Mouse (Mus musculus) cerebellum, postnatal 14 days (tissue): ENCODE measurements at regions not wholly inside any gene's neighbourhood (a gene's known extent, or its start where the extent isn't known, plus 50 kb on each side); places are given as distances from the start of the nearest gene placed in this dataset.
"Not testable (repeated sequence)": the region's sequence is repeated elsewhere in the genome, so short reads cannot be mapped to it uniquely, and the experiment has no call there.

Source experiments
- DNase-seq, 2 experiments: peaks; one replicate each; pipeline ENCODE4 v3.0.0; 2021; ENCODE audit warnings: mixed read lengths in 2 of 2

DNA sequence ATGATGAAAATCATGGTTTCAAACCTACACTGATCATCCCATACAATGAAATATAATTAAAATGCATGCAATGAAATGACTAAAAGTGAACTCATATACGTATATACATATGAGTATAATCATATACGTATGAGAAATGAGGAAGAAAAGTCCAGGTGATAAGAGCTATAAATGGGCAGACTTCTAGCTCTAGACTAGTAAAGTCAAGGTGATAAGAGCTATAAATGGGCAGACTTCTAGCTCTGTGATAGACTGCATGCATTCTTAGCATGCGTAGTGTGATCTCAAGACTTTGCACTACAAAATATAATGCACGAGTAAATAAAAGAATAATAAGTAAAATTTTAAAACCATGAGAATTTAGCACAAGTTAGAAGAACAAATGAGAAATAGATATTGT, 606.2 kb upstream of the Gpc5 start:
- no peak for DNase-seq

DNA sequence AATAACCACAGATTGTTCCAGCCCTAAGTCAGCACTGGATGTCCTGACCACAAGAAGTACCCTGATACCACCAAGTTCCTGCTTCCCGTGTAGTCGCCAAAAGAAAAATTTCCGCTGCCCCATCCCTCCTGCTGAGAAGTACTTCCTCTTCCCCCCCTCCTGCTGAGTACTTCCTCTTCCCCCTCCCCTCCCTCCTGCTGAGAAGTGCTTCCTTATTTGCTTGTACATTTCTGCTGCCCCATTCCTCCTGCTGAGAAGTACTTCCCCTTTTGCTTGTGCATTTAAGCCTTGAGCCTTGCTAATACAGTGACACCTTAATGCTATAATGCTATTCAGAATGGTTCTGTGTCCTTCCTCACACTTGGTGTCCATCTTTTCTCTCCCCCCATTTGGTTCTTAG, 598.6 kb upstream of the Gpc5 start:
- not testable (repeated sequence) for DNase-seq

DNA sequence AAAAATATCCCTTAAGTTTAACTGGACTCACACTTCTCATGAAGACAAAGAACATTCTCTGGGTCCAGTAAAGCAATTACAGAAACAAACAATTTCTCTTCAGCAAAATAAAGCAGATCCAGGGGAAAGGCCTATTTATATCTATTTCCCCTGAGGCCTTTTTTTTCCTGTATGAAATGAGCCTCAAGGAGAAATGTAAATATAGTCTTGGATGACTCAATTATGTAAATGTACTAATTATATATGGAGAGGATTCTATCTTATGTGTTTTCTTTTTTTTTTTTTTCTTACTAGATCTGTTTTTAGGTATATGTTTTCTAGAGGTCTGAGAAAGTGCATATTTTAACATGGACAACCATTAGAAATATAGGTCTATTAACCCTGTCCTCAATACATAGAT, 587.0 kb upstream of the Gpc5 start:
- no peak for DNase-seq

DNA sequence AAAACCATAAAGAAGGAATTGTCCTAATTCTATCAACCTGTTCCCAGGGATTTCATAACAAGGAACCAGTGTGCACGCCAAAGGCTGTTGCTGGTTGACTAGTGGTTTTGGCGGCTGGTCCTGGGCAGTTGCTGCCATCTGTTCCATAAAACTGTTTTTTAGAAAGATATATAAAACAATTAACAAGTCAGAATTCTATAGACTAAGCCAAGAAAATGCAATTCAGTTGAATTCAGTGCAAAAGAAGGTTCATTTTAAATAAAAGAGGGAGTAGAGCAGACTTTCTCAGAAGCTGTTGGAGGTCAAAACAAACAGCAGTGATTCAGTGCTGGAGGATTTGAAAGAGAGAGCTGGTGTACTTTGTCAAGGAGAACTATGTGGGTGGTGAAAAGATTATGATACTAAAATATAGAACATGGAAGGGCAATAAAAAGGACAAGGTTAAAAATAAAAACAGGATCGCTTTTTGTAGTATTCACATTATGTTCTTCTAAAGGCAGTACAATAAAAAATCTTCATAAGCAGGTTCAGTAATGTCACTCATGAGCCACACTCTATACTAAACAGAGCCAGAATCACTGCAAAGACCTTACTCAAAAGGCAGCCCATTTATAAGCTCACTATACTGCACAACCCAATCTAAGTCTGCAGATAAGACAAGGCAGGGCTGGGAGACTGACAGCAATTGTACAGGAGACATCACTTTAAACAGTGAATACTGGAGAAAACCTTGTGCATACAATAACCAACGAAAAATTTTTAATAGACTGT, 543.9 kb upstream of the Gpc5 start:
- DNase-seq = peak; percentile 36 to 44

DNA sequence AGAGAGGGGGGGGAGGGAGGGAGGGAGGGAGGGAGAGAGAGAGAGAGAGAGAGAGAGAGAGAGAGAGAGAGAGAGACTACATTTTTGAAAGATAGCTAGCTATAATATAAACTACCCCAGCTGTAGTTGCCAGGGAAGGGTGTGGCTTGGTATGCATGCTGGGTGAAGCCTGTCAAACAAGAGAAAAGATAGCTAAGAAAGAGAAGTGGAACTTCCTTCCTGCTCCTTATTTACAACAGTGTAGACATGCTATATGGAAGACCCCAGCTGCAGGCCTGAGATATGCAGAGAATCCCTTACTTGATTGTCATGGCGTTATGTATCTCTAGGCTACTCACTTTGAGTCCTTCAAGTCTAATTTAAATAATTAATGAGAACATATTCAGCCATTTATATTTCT, 542.9 kb upstream of the Gpc5 start:
- no peak for DNase-seq

DNA sequence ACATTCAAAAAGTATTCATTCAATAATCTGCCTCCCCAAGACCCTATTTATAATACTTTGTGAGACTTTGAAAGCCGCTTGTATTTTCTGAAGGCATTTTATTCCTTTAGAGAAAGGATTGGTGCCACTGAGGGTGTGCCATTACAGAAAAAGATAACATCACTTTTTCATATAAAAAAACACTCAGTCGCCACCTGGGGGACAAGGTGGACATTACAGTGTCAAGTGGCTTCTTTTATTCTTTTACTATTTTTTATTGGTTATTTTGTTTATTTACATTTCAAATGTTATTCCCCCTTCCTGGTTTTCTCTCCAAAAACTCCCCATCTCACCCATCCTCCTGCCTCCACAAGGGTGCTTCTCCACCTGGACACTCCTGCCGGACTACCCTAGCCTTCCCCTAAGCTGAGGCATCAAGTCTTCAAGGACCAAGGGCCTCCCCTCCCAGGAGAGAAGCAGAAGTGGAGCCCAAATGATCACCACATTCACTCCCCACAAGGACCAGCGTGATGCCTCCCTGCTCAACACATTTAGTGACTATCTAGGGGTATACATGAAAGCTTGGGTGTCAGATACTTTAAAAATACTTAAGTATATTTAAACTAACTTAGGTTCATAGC, 525.5 kb upstream of the Gpc5 start:
- peak in 1 of 2 experiments; percentile 42 for DNase-seq

DNA sequence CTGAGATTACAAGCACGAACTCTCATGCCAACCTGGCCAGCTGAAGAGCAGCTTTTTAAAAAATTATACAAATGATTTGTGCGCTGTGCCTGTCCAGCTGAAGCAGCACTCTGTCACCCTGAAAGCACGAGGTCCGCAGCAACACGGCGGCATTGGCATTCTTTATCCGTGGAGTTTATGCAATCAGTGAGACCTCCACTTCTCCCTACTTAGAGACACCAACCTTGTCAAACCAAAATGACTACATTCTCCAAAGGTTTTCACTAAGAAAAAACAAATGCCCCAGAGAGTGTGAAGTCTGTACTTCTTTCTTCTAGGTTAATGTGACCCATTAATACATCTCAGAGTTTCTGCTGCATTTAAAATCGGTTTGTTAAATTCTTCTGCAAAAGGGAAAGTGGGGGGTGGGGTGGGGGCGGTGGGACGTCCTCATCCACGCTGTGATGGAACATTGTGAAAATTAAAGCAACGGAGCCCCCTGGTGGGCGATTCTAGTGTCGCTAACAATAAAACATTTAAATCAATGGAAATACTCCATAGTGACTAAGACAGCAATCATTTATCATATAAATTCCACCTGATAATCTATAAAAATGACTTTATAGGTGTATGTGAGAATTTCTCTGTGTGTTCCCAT, 524.2 kb upstream of the Gpc5 start:
- peak; percentile 84 to 89 for DNase-seq

DNA sequence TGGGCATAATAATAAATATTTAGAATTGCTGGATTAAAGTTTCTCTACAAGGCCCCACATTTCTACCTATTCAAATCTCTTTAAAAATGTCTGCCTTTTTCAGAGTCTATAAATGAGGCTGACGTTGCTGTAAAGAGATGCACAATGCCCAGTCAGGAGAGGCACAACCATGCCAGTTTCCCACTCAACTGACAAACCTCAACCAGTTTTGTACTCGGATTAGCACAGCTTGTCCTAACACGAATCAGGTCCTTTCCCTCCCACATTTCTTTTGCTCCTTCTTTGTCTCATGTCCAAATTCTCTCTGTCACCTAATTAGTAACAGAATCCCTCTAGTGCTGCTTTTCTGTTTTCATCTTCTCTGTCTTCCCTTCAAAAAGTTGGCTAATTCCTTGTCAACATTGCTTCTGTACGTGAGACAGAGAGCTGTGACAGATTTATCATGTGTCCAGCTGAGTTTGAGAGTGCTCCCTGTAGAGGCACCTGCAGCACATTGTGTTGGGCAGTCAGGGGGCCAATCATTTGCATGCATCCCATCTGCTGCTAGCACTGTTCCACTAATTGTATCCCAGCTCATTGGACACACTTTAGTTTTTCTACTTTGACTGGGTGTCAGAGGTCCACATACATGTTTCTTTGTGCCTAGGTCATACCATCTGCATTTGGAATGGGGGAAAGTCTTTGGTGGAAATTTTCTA, 504.5 kb upstream of the Gpc5 start:
- peak; percentile 6 to 26 for DNase-seq

DNA sequence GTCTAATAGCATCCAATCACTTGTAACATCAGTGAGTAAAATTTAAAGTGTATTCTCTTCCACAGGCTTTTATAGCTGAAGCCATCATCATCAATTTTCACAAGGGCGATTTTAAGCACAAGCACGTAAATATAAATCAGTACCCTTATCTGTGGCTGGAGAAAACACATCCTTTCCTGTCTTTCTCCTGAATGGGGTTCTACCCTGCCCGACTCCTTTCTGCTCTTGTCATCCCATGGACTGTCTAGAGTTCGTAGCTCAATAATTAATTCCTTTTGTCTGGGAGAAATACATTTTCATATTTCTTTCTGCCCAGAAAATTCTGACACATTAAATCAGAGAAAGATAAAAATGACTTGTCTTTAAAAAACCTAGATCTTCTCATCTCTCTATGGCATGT, 482.7 kb upstream of the Gpc5 start:
- no peak for DNase-seq

DNA sequence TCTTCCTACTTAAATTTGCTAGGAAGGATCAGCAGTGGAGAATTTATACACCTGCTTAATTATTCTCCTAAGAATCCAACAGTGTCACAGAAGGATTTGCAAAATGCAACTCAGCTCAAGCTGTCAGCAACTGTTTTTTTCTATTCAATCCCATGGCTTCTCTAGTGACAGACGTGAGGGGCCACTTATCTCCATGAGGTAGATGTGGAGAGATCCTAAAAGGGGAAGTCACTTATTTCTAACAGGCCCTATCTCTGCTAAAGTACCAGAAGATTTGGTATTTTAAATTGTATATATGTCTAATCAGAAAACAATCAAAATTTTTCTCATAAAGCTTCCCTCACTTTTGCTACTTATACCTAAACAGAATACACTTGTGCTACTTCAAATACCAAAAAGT, 479.6 kb upstream of the Gpc5 start:
- DNase-seq = no peak

DNA sequence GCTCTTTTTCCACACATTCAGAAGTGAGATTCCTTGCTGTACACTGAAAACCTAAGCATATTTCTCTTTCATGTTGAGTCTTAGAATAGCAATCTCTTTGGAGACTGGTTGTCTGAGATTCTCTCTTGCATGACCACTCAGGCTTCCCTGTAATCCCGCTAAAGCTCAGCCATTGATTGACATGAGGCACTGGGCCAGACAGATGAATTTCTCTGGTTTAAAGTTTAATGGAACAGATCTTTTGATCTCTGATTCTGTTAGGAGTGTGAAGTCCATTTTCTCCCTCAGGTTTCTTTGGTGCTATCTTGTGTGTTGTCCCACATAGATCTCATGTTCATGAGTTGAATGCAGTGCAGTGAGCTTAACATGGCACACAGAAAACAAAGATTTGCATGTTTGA, 435.4 kb upstream of the Gpc5 start:
- no peak for DNase-seq

DNA sequence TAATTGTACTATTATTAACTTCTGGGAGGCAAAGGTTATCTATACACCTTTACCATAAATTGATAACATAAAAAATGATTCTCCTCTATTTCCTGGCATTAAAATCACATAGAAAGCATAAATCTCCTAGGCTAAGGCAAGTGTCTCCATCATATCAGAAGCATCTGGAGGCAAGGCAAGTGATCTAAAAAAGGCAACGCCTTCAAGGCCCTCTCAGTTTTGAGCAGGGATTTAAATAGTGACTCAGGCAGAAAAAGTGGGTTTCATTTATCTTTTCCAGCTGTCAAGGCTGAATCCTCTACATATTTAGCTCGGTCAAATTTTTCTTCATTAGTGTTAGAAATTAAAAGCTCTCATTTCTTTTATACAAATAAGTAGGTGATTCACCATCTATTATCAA, 430.0 kb upstream of the Gpc5 start:
- DNase-seq = no peak

DNA sequence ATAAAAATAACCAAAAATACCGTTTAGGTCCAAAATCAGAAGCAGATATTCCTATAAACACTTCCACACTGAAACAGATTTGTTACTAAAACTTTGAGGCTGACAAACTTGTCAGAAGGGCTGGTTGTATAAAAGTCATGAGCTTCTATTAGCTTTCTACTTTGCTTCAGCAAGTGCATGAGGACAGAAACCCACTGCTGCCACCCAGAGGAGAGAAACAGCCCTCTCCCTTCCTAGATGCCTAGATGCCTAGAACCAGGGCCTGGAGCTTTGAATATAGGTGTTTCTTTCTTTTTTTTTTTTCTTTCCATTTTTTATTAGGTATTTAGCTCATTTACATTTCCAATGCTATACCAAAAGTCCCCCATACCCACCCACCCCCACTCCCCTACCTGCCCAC, 406.9 kb upstream of the Gpc5 start:
- DNase-seq = peak; percentile 3 to 9

DNA sequence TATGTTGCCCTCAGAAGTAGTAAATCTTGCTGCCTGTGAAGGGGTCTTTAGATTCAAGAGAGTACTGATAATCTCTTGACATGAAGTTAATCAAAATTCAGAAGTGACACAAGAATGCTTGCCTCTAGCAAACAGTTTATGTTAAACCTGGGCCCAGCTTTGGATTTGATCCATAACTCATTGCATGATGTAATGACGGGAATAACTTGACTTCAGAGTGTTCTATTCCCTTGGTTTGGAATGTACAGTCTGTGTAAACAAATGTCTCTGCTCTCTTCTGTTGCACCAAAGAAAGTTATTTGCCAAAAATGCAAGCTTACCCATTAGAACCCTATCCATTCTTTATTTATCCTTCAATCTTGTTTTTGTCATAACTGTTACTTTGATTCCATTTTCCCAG, 397.1 kb upstream of the Gpc5 start:
- DNase-seq = no peak

DNA sequence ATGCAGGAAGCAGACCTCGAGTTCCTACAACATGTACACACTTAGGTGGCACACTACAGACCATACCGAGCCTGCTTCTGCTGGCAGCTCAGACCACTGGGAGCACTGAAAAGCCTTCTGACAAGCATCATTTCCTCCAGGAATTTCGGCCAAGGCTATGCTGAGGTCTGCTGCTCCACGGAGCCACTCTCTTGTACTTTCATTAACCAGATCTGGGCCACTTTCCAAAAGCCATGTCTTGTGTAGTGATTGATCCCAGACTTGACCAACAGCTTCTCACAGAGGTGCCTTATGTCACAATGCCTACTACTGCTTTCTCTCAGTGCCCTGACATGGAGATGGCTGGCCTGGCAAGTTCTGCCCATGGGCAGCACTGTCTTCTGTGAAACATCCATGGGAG, 394.5 kb upstream of the Gpc5 start:
- peak; percentile 3 to 6 for DNase-seq

DNA sequence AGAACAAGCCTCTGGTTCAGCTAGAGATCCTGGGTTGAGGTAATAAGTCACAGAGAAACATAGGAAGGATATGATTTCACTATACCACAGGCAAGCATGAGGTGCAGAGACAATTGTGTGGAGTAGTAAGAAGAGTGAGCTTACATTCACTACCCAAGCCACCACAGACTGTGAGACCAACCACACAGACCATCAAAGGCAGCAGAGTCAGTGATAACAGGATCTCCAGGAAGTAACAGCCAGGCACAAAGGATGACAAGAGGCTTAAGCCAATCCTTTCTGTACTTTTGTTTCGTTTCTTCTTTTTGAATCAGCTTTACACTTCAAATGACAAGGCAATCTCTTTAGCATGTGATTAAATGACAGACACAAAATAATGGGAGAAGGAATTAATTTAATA, 368.9 kb upstream of the Gpc5 start:
- DNase-seq = no peak

DNA sequence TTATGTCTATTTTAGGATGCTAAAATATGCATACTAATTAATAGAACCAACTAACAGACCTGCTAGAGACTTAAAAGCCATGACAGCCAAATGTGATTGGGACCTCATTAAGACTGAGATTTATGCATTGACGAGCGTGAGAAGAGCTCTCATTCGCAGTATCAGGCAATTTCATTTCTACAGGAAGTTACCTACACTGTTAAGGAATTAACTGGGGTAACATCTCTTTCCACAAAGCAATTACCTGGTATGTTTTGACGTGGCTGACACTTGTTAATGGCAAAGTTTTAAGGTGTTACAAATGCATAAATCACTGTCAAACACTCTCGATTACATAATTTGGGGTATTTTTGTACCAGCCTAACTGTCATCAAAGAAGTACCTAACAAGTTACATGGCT, 324.7 kb upstream of the Gpc5 start:
- DNase-seq = no peak

DNA sequence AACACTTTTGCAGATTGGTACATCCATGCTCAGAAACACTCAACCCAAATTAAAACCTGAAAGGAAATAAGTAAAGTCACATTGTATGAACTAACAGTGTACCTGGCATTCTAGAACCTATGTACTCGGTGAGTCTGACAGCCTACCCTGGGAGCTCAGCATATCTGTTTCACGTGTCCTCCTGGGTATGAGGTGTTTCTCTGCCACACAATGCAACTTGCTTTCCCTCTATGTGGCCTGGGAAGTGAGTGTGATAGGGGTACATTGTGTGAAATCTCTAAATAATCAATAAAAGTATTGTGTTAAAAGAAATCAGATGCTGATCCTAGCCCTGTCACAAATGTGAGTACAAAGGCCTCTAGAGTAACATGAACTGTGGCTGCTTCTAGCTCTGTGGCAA, 315.3 kb upstream of the Gpc5 start:
- DNase-seq = no peak

DNA sequence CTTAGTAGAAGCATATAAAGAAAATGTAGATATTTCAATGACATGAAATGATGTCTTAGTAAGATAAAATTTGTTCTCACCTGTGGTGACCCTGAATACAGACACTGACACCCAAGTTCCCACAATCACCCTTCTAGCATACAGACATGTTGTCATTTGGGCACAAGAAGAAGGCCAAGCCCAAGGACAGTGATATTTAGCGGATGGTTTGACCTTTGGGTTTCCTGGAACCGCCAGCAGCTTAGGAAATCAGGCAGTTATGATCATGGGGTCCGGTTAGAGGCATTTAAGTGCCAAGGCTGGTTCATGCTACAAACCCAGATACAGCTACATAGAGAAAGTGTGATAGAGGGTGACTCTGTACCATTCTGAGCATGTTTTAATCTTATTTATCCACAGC, 310.2 kb upstream of the Gpc5 start:
- DNase-seq = no peak

DNA sequence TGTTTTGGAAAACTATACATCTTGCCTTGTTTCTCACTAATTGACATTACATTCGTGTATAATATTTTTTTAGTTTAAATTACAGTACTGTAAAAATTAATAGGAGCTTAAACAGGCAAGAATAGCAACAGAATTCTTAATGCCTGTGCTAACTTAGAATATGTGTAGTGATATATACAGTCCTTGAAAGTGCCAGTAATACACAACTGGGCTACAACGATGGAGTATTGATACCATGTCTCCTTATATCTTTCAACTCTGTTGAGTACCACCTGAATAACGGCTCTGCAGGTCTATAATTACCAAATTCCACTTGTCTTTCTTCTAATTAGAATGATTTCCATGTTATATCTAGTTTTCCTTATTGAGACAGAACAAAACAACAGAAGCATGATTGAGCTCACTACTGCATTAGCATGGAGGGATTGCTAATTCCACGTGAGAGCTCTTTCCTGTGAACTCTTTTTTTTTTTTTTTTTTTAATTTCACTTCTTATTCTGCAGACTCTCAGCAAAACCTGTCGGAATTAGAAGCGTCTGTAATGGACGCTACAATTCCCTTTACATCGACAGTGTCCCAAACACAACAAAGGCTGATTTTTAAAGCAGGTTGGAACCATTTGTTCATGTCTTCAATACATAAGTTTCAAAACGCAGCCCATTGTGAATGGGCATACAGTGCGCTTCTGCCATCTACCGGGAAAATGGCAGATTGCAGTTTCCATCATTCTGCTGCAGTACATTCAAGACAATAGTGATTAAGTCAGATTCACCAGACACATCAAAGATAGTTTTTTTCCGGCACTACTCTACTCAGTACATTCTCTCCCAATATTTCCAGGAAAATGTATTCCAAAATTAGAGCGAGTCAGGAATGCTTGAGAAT, 300.8 kb upstream of the Gpc5 start:
- peak; percentile 82 to 85 for DNase-seq

DNA sequence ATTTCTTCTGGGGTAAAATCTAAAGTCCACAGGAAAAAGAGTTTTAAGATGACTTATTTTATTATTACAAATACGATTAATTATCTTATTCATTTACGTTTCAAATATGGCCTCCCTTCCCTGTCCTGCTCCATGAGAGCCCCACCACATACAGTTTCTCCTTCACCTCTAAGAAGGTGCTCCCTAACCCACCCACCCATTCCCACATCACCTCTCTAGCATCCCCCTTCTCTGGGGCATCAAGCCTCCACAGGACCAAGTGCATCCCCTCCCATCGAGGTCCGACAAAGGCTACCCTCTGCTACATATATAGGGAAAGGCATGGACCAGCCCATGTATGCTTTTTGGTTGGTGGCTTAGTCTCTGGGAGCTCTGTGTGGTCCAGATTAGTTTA, 300.2 kb upstream of the Gpc5 start:
- DNase-seq = no peak

DNA sequence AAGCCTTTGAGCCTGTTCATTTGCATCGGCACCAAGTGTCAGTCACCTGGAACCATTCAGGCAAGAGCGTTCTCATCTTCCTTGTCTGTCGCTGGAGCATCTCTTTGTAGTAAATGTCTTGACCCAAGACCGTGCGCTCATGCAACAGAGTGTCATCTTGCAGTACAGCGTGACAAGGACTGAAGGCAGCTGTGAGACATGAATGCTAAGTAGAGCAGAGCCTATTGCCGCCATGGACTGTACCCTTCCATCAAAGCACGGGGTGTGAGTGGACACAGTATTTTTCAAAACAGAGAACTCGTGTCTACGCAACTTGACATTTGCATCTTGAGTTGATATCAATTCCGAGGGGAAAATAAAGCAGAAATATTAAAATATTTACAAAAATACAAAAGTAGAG, 287.4 kb upstream of the Gpc5 start:
- DNase-seq = no peak

DNA sequence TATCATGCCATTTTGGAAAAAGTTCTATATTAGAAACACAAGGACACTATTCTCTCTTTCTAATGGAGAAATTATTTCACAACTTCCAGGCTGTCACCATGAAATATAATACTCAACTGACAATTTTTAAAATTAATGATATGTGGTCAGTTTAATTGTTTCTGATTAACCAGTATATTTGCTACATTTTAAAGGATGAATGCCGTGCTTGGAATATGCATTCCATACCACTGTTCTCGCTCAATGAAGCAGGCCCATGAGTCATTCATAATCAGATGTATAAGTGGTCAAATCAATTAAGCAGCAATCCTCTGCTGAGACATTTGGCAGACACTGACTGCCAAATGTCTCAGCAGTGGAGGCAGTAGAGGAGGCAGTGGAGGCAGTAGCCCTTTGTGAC, 283.4 kb upstream of the Gpc5 start:
- DNase-seq = no peak
